Mouse (Mus musculus): Measurements from ENCODE around the gene Hoxd13. TPM values are rescaled to one million over a fixed set of nuclear protein-coding genes. Genes with fewer than 3 reads are reported as not detected.

Hoxd13 gene
- polyA plus RNA-seq, 1 experiment from 2014 or later, result 0.57 TPM

DNA sequence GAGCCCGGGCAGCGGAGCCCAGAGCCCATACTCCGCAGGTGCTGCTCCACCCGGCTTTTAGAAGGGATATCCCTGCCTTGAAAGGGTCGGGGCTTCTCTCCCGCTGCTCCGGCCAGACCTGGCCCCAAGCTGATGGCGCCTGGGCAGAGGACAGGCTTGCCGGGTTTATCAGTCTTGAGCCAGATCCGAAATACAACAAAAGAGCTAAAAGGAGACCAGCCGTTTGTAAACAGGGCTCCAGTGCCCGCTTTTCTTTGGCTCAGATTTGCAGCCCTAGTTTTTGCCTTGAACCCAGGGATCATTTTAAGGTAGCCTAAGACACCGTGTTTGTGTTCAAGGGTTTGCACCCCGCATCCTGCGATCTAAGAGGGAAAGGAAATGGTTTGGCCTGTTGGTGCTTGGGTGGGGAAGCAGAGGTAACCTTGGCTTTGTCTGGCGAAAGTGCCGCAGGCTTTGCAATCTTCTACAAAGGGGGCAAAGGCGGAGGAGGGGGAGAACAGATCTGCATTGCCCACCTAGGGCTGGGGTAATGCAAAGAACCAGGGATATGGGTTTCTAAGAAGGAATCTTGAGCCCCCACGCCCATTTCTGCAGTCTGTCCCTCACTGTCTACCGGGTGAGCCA is 24.8 kb downstream of the Hoxd13 start:
- H3K27me3 ChIP-seq (replicated peaks), result peaks cover 81% of the 10 kb centered on the region
- H3K4me2 ChIP-seq (replicated peaks), result peak overlapping the region; percentile 75
- WGBS, result 2% methylated on average over 20 of the region's 20 CpGs
- H3K9me3 ChIP-seq, result no peaks in the 10 kb centered on the region
- no peak for ATAC-seq (ENCODE audit: low FRiP score, low read depth)
- H3K4me3 ChIP-seq, result peak overlapping the region; percentile 42
- H3K9ac ChIP-seq, result peak overlapping the region; percentile 76
- H3K36me3 ChIP-seq, result no peaks in the 10 kb centered on the region
- peak overlapping the region; percentile 1; the same call in 1 of the 2 replicates for H3K27ac ChIP-seq
- peaks cover 15% of the 10 kb centered on the region for H3K4me1 ChIP-seq

- ATAC-seq (ENCODE audit: low FRiP score, low read depth), result no peak
Observed at GRCm38 (mm10) chr2:74693432-74693827, 25.3 kb downstream of the Hoxd13 start.

DNA sequence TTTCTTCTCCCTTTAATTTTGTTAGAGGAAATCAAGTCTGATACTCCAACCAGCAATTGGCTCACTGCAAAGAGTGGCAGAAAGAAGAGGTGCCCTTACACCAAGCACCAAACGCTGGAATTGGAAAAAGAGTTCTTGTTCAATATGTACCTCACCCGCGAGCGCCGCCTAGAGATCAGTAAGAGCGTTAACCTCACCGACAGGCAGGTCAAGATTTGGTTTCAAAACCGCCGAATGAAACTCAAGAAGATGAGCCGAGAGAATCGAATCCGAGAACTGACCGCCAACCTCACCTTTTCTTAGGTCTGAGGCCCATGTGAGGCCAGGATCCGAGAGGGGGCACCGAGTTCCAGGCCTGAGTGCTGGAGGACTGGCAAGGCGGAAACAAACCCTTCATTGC is 26.0 kb downstream of the Hoxd13 start:
- ATAC-seq (ENCODE audit: low FRiP score, low read depth), result no peak
- Histone ChIP-seq H3K27ac (no peak overlapping the region), H3K9ac (peak overlapping the region; percentile 76), H3K4me1 (peaks cover 19% of the 10 kb centered on the region), H3K9me3 (no peaks in the 10 kb centered on the region), H3K27me3 (replicated peaks) (peaks cover 79% of the 10 kb centered on the region), H3K36me3 (no peaks in the 10 kb centered on the region), H3K4me3 (peak overlapping the region; percentile 26), H3K4me2 (replicated peaks) (peak overlapping the region; percentile 75)
- WGBS, result 1% methylated on average over 16 of the region's 16 CpGs

More at GRCm38 (mm10) chr2:74693432-74693827, 25.3 kb downstream of the Hoxd13 start:
- peaks cover 80% of the 10 kb centered on the region for H3K27me3 ChIP-seq (replicated peaks)
- peak overlapping the region; percentile 76 for H3K9ac ChIP-seq
- H3K4me3 ChIP-seq, result peak overlapping the region; percentile 42
- H3K4me2 ChIP-seq (replicated peaks), result peak overlapping the region; percentile 75
- no peaks in the 10 kb centered on the region for H3K36me3 ChIP-seq
- H3K9me3 ChIP-seq, result no peaks in the 10 kb centered on the region
- 6% methylated on average over 4 of the region's 4 CpGs for WGBS
- H3K4me1 ChIP-seq, result peaks cover 17% of the 10 kb centered on the region
- 0 out of 2 replicates have a peak overlapping the region, but pooled peaks have one; percentile 1 for H3K27ac ChIP-seq

GRCm38 (mm10) chr2:74695383-74695782 is 27.3 kb downstream of the Hoxd13 start:
- peaks cover 23% of the 10 kb centered on the region for H3K4me1 ChIP-seq
- no peaks in the 10 kb centered on the region for H3K36me3 ChIP-seq
- H3K9ac ChIP-seq, result peak overlapping the region; percentile 18; the same call in 1 of the 2 replicates
- peak overlapping the region; percentile 11; the same call in 1 of the 2 replicates for H3K4me3 ChIP-seq
- no peaks in the 10 kb centered on the region for H3K9me3 ChIP-seq
- no peak for ATAC-seq (ENCODE audit: low FRiP score, low read depth)
- WGBS, result 15% methylated on average over 1 of the region's 1 CpGs
- peak overlapping the region; percentile 75 for H3K4me2 ChIP-seq (replicated peaks)
- no peak overlapping the region for H3K27ac ChIP-seq
- peaks cover 81% of the 10 kb centered on the region for H3K27me3 ChIP-seq (replicated peaks)

GRCm38 (mm10) chr2:74695813-74696430 is 27.8 kb downstream of the Hoxd13 start:
- H3K4me1 ChIP-seq, result peaks cover 28% of the 10 kb centered on the region
- H3K36me3 ChIP-seq, result no peaks in the 10 kb centered on the region
- peak overlapping the region; percentile 75 for H3K4me2 ChIP-seq (replicated peaks)
- H3K4me3 ChIP-seq, result peak overlapping the region; percentile 54; the same call in 1 of the 2 replicates
- peak overlapping the region; percentile 96 for H3K9ac ChIP-seq
- H3K27ac ChIP-seq, result peak overlapping the region; percentile 83; the same call in 1 of the 2 replicates
- H3K9me3 ChIP-seq, result no peaks in the 10 kb centered on the region
- no peak for ATAC-seq (ENCODE audit: low FRiP score, low read depth)
- WGBS, result 8% methylated on average over 7 of the region's 7 CpGs
- H3K27me3 ChIP-seq (replicated peaks), result peaks cover 85% of the 10 kb centered on the region

GRCm38 (mm10) chr2:74696442-74697335 is 28.6 kb downstream of the Hoxd13 start:
- WGBS, result 2% methylated on average over 34 of the region's 34 CpGs
- H3K4me3 ChIP-seq, result peak overlapping the region; percentile 54

DNA sequence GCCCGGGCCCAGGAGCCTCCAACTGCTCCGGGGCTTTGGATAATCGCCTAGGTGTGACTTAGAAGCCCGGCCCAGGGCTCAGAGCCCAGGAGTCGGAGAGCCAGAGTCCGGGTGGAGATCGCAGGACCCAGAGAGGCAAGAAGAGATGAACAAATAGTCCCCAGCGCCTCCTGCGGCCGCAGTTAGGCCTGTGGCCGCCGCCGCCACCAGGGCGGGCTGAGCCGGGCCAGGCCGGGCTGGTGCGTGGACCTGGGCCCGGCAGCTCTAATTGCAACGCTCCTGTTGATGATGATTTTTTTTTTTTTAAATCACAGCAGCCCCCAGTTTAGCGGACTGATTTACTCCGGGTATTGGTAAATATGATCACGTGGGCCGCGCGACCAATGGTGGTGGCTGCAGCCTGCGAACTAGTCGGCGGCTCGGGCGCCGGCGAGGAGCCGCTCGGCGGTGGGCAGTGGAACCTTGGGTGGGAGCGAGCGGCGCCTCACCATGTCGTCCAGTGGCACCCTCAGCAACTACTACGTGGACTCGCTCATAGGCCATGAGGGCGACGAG is 29.5 kb downstream of the Hoxd13 start, which contains the start of gene Hoxd9:
Gene Hoxd9, plus strand, starts transcription at position 161 of the 555 bp plus-strand sequence.
- Histone ChIP-seq H3K9me3 (no peaks in the 10 kb centered on the region), H3K4me2 (replicated peaks) (peak within 1 kb of the TSS; percentile 75), H3K4me1 (peaks cover 30% of the 10 kb centered on the region), H3K9ac (peak within 1 kb of the TSS; percentile 96), H3K27me3 (replicated peaks) (peaks cover 73% of the 10 kb centered on the region), H3K27ac (peak within 1 kb of the TSS; percentile 83), H3K36me3 (no peaks in the 10 kb centered on the region), H3K4me3 (peak within 1 kb of the TSS; percentile 54)
- peak; percentile 49 for ATAC-seq (ENCODE audit: low FRiP score, low read depth)
- under 1% methylated on average over 43 of the region's 43 CpGs for WGBS

More at GRCm38 (mm10) chr2:74696442-74697335, 28.6 kb downstream of the Hoxd13 start:
- peaks cover 30% of the 10 kb centered on the region for H3K4me1 ChIP-seq
- peak overlapping the region; percentile 83 for H3K27ac ChIP-seq
- ATAC-seq (ENCODE audit: low FRiP score, low read depth), result no peak
- H3K4me2 ChIP-seq (replicated peaks), result peak overlapping the region; percentile 75
- H3K36me3 ChIP-seq, result no peaks in the 10 kb centered on the region
- H3K9ac ChIP-seq, result peak overlapping the region; percentile 96
- no peaks in the 10 kb centered on the region for H3K9me3 ChIP-seq
- H3K27me3 ChIP-seq (replicated peaks), result peaks cover 82% of the 10 kb centered on the region

DNA sequence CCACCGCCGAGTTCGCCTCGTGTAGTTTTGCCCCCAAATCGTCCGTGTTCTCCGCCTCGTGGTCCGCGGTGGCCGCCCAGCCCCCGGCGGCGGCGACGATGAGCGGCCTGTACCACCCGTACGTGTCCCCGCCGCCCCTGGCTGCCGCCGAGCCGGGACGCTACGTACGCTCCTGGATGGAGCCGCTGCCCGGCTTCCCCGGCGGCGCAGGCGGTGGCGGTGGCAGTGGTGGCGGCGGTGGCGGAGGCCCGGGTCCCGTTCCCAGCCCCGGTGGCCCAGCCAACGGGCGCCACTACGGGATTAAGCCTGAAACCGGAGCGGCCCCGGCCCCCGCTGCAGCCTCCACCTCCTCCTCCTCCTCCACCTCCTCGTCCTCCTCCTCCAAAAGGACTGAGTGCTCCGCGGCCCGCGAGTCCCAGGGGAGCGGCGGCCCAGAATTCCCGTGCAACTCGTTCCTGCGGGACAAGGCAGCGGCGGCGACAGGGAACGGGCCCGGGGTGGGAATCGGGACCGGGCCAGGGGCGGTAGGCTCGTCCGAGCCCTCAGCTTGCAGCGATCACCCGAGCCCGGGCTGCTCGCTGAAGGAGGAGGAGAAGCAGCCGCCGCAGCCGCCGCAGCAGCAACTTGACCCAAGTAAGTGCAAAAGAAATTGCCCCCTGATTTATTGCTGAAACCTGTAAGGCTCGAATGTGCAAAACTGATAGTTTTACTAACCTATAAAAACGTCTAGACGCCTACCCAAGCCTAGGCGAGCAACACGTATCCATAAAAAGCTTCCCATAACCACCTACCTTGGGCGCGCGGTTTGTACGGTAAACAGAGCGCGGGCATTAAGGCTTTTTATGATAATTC is 30.3 kb downstream of the Hoxd13 start:
- H3K36me3 ChIP-seq, result no peaks in the 10 kb centered on the region
- peak overlapping the region; percentile 75 for H3K4me2 ChIP-seq (replicated peaks)
- H3K9me3 ChIP-seq, result no peaks in the 10 kb centered on the region
- H3K27me3 ChIP-seq (replicated peaks), result peaks cover 65% of the 10 kb centered on the region
- H3K27ac ChIP-seq, result peak overlapping the region; percentile 83; the same call in 1 of the 2 replicates
- peak overlapping the region; percentile 96 for H3K9ac ChIP-seq
- H3K4me3 ChIP-seq, result peak overlapping the region; percentile 54
- peaks cover 33% of the 10 kb centered on the region for H3K4me1 ChIP-seq
- WGBS, result under 1% methylated on average over 83 of the region's 86 CpGs
- ATAC-seq (ENCODE audit: low FRiP score, low read depth), result 0 out of 2 replicates have a peak, but pooled peaks have one; percentile 25

GRCm38 (mm10) chr2:74699053-74699430 is 30.9 kb downstream of the Hoxd13 start:
- peak overlapping the region; percentile 75 for H3K4me2 ChIP-seq (replicated peaks)
- peaks cover 60% of the 10 kb centered on the region for H3K27me3 ChIP-seq (replicated peaks)
- peak overlapping the region; percentile 96 for H3K9ac ChIP-seq
- no peak for ATAC-seq (ENCODE audit: low FRiP score, low read depth)
- H3K9me3 ChIP-seq, result no peaks in the 10 kb centered on the region
- H3K4me1 ChIP-seq, result peaks cover 39% of the 10 kb centered on the region
- H3K27ac ChIP-seq, result peak overlapping the region; percentile 57; the same call in 1 of the 2 replicates
- under 1% methylated on average over 17 of the region's 17 CpGs for WGBS
- peak overlapping the region; percentile 54 for H3K4me3 ChIP-seq
- no peaks in the 10 kb centered on the region for H3K36me3 ChIP-seq

DNA sequence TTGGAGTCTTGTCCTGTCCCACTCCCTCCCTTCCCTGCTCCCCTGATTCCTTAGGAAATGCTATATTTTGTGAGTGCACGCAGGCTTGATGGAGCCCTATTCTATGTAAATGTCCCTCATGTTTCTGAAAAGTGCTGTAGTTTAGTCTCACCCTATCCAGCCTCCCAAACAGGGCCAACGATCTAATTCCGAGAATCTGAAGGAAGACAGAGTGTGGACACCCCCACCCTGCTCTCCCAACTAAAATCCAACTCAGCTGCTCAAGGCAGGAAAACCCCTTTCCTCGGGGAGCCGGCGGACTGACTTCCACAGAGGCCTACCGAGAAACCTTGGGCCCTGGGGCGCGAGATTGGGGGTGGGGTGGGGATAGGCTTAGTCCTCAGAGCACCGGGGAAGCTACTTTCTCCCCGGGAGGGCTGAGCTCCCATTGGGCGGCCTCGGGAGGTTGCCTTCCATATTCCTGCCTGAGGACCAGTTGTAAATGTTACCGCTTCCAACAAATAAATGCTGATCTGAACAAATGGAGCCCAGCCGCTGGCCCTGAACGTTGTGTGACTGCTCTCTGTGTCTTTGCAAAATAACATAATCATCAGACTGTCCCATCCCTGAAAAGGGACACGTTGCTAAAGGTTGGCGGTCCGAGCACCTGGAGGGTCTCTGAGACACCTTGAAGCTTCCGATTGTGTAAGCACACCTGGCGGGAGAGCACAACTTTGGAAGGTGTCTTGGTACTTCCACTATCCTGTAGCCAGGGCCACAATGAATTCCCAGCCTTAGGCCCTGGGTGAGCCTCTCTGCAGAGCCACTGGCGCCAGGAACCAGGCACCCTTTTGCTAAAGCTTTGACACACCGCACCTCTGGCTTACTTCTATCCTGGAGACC is 31.8 kb downstream of the Hoxd13 start:
- Histone ChIP-seq H3K36me3 (no peaks in the 10 kb centered on the region), H3K27me3 (replicated peaks) (peaks cover 53% of the 10 kb centered on the region), H3K9ac (peak overlapping the region; percentile 96), H3K4me2 (replicated peaks) (peak overlapping the region; percentile 75), H3K4me1 (peaks cover 41% of the 10 kb centered on the region), H3K27ac (peak overlapping the region; percentile 57), H3K4me3 (peak overlapping the region; percentile 54), H3K9me3 (no peaks in the 10 kb centered on the region)
- ATAC-seq (ENCODE audit: low FRiP score, low read depth), result no peak
- WGBS, result 3% methylated on average over 23 of the region's 23 CpGs

All from neural tube, embryonic 12.5 days (tissue).